Mouse (Mus musculus) heart, postnatal 0 days (tissue): ENCODE measurements around the gene Fam120a. TPM values are rescaled to one million over a fixed set of nuclear protein-coding genes. Genes with fewer than 3 reads are reported as not detected.

ENCODE experiments used
- ATAC-seq: fragments of 200-750 bp; cut with Nextera tagmentation; 2 replicates; pipeline ENCODE4 v1.8.0; 2017; ENCODE audit warnings: low read depth, moderate number of reproducible peaks, moderate library complexity; ENCODE audit not compliant: insufficient read depth
- DNase-seq: peaks from one replicate; pipeline ENCODE4 v3.0.0-alpha.2; 2016; ENCODE audit warnings: low spot score
- H3K27ac ChIP-seq: fragments of 300-500 bp; sonication (generic); 2 replicates; pipeline ENCODE4 v1.5.1; 2014; ENCODE audit warnings: low read depth, mild to moderate bottlenecking
- H3K27me3 ChIP-seq: fragments of 300-500 bp; sonication (generic); 2 replicates; pipeline ENCODE4 v1.6.1; 2014; ENCODE audit warnings: low read length, mixed read lengths; ENCODE audit not compliant: control insufficient read depth, insufficient read depth
- H3K36me3 ChIP-seq: fragments of 300-500 bp; sonication (generic); replicated peaks from 2 replicates; pipeline ENCODE4 v1.6.1; 2014; ENCODE audit warnings: low read length, mixed read lengths; ENCODE audit not compliant: control insufficient read depth, insufficient read depth
- H3K4me1 ChIP-seq: fragments of 300-500 bp; sonication (generic); 2 replicates; pipeline ENCODE4 v1.6.1; 2014; ENCODE audit warnings: antibody characterized with exemption; ENCODE audit not compliant: control insufficient read depth, insufficient read depth
- H3K4me2 ChIP-seq: fragments of 300-500 bp; sonication (generic); 2 replicates; pipeline ENCODE4 v1.6.1; 2014; ENCODE audit warnings: low read depth, mild to moderate bottlenecking, low read length, moderate library complexity
- H3K4me3 ChIP-seq: fragments of 300-500 bp; sonication (generic); 2 replicates; pipeline ENCODE4 v1.5.1; 2014; ENCODE audit warnings: low read depth, low read length
- H3K9ac ChIP-seq: fragments of 300-500 bp; sonication (generic); replicated peaks from 2 replicates; pipeline ENCODE4 v1.6.1; 2014; ENCODE audit warnings: low read depth, low read length, mixed read lengths
- H3K9me3 ChIP-seq: fragments of 300-500 bp; sonication (generic); replicated peaks from 2 replicates; pipeline ENCODE4 v1.6.1; 2016; ENCODE audit warnings: low read length; ENCODE audit not compliant: control insufficient read depth
- CTCF ChIP-seq: IDR thresholded peaks from 2 replicates; pipeline ENCODE4 v1.5.1; 2016; ENCODE audit warnings: antibody characterized with exemption, control low read depth, low read depth
- EP300 ChIP-seq: IDR thresholded peaks from 2 replicates; pipeline ENCODE4 v1.6.1; 2016; ENCODE audit warnings: antibody characterized with exemption, low read depth
- WGBS: fragments of 180-500 bp; shearing (Covaris S2); extraction: QIAGEN DNeasy Blood & Tissue Kit; methylation state at CpG from one replicate; pipeline ENCODE4 v1.1.7; 2014; 5-methylcytosine and 5-hydroxymethylcytosine counted together
- polyA plus RNA-seq: library from polyadenylated mRNA; unstranded; fragments of >200 nt; fragmentation: Nextera tagmentation; extraction: Ambion mirVana; gene quantifications from 2 replicates; pipeline ENCODE4 v1.2.1, GENCODE M21; 2015
- total RNA-seq: library from RNA; depleted of rRNA; stranded (reverse); fragments of >200 nt; gene quantifications from 2 replicates; pipeline ENCODE4 v1.2.3, GENCODE M21; 2014; ENCODE audit warnings: low replicate concordance

Fam120a gene
- total and polyA plus RNA-seq, 2 experiments from 2014 or later, result 13.4 to 112 TPM

DNA sequence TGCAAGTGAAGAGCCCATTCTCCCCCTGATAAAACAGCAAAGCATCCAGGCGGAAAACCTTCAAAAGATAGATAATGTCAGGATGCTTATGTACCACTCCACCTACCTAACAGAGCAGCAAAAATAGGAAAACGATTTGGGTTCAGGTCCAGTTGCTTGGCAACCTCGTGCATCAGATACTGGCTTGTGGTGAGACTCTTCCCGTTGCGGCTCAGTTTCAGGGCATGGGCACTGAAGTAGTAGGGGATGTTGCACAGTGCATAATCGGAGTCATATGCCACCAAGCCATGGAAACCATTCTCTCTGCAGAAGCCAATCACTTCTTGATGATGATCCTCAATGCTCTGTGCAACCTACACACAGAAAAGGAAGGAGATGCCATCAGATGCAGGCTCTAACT, 18.9 kb downstream of the Fam120a start:
- Histone ChIP-seq H3K27ac (no peak overlapping the region), H3K36me3 (peaks cover 35% of the 10 kb centered on the region), H3K4me2 (no peak overlapping the region), H3K9ac (no peak overlapping the region), H3K27me3 (no peaks in the 10 kb centered on the region), H3K9me3 (no peaks in the 10 kb centered on the region), H3K4me3 (no peak overlapping the region), H3K4me1 (no peaks in the 10 kb centered on the region; the same call in 1 of the 2 replicates)
- no peak for ATAC-seq
- TF ChIP-seq CTCF (no peak), EP300 (no peak)
- no peak for DNase-seq
- 92% methylated on average over 6 of the region's 6 CpGs for whole genome bisulfite sequencing

DNA sequence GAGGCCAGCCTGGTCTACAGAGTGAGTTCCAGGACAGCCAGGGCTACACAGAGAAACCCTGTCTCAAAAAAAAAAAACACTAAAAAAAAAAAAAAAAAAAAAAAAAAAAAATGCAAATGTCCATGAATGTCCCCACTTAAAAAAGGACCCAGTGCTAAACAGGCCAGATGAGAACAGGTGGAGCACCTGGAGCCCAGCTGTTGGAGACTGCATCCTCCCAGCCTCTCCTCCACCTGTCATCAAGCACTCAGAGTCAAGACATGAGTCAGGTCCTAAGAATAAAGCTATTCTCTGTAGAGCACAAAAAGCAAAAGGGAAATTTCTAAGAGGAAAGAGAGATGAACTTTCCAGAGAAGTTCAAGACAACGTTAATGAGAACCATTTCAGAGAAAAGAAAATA, 23.2 kb downstream of the Fam120a start:
- Histone ChIP-seq H3K27ac (no peak overlapping the region), H3K36me3 (peaks cover 62% of the 10 kb centered on the region)
- TF ChIP-seq EP300, result no peak
- TF ChIP-seq CTCF, result no peak

DNA sequence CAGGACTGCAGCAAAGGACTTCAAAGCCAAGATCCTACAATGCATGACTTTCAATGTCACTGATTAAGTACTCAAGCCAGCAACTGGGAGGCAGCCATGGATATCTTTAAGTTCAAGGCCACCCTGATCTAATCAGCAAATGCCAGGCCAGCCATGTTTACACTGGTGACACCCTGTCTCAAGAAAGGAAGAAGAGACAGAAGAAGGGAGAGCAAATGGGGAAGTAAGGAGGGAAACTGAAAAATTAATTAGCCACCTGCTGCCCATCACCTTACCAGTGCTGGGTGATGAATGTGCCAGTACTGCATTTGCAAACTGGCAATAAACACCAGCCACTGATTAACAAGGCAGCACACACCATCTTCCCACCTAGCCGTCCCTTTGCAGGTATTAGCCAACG, 25.3 kb downstream of the Fam120a start:
- no peak for ATAC-seq
- no peaks in the 10 kb centered on the region for H3K9me3 ChIP-seq
- TF ChIP-seq CTCF (no peak), EP300 (no peak)
- no peak for DNase-seq
- H3K36me3 ChIP-seq, result peaks cover 64% of the 10 kb centered on the region
- 73% methylated on average over 2 of the region's 2 CpGs for WGBS
- no peak overlapping the region for H3K4me2 ChIP-seq
- no peak overlapping the region for H3K4me3 ChIP-seq
- no peak overlapping the region for H3K9ac ChIP-seq
- no peaks in the 10 kb centered on the region for H3K27me3 ChIP-seq
- H3K27ac ChIP-seq, result no peak overlapping the region
- H3K4me1 ChIP-seq, result peaks cover 7% of the 10 kb centered on the region

More for the DNA sequence above, 23.2 kb downstream of the Fam120a start:
- H3K4me3 ChIP-seq, result no peak overlapping the region
- no peaks in the 10 kb centered on the region for H3K9me3 ChIP-seq
- no peak overlapping the region for H3K9ac ChIP-seq
- ATAC-seq (no peak), DNase-seq (no peak)
- H3K4me1 ChIP-seq, result peaks cover 7% of the 10 kb centered on the region
- no peak overlapping the region for H3K4me2 ChIP-seq
- H3K27me3 ChIP-seq, result no peaks in the 10 kb centered on the region
- WGBS, result 35% methylated on average over 1 of the region's 1 CpGs

DNA sequence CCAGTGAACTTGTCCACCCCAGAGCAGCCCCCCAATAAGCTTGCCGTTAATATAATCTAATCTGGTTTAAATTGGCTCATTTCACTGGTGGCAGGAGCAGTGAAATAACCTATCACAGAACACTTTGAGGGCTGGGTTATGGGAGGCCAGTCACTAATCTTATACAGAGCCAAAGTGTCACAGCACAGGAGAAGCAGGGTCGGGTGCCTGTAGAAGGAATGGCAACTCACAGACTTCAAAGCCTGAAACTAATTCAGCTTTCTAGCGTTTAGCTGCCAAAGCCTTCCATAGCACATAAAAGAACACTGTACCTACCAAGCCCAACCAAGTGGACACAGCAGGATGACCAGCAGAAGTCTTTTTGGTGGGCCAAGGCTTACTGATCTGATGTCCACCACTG, 26.0 kb downstream of the Fam120a start:
- Histone ChIP-seq H3K27me3 (no peaks in the 10 kb centered on the region), H3K4me3 (no peak overlapping the region), H3K9ac (no peak overlapping the region), H3K9me3 (no peaks in the 10 kb centered on the region), H3K4me1 (peaks cover 7% of the 10 kb centered on the region), H3K27ac (no peak overlapping the region), H3K36me3 (peaks cover 60% of the 10 kb centered on the region), H3K4me2 (no peak overlapping the region)
- no peak for DNase-seq
- WGBS, result 30% methylated on average over 3 of the region's 3 CpGs
- TF ChIP-seq EP300 (no peak), CTCF (no peak)
- ATAC-seq, result peak; percentile 27

DNA sequence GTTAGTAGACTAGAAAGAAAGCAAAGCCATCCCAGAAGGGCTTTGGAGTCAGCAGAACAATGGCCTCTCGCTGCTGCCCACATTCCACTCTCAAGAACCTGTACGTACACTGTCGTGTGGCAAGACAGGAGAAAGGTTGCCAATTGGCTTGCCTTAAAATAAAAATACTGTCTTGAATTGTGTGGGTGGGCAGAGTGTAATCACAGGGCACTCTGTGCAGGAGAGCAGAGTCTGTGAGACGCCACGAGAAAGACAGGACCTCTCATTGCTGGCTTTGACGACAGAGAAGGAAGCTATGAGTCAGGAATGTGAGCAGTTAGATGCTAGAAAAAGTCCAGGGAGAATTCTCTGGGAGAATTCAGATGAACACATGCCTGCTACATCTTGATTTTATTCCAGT, 33.2 kb downstream of the Fam120a start:
- H3K27me3 ChIP-seq, result no peaks in the 10 kb centered on the region
- no peak for TF ChIP-seq CTCF
- TF ChIP-seq EP300, result no peak
- H3K4me3 ChIP-seq, result no peak overlapping the region
- H3K4me2 ChIP-seq, result no peak overlapping the region
- H3K36me3 ChIP-seq, result peaks cover 62% of the 10 kb centered on the region
- H3K27ac ChIP-seq, result no peak overlapping the region
- no peak for ATAC-seq
- no peak overlapping the region for H3K9ac ChIP-seq
- H3K9me3 ChIP-seq, result no peaks in the 10 kb centered on the region
- 21% methylated on average over 6 of the region's 6 CpGs for WGBS
- H3K4me1 ChIP-seq, result no peaks in the 10 kb centered on the region
- no peak for DNase-seq

DNA sequence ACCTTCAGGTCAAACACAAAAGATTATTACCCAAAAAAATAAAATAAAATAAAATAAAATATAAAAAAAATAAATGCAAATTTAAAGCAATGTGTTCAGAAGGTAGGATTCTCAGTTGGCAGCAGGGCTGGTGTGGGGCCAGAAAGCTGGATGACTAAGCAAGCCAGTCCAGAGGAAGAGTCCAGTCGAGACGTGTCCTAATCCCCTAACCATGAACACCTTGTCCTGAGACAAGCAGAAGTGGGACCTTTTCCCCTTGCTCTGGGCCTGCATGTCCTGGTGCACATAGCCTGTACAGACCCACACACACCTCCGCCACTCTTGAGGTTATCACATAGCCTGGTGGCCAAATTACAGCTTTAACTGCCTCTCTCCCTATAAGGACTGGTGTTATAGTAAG, 35.1 kb downstream of the Fam120a start:
- WGBS, result 75% methylated on average over 3 of the region's 3 CpGs

More for the DNA sequence above, 35.1 kb downstream of the Fam120a start:
- DNase-seq (no peak), ATAC-seq (no peak)
- H3K4me2 ChIP-seq, result no peak overlapping the region
- H3K4me1 ChIP-seq, result no peaks in the 10 kb centered on the region
- no peak overlapping the region for H3K4me3 ChIP-seq
- TF ChIP-seq EP300, result no peak
- no peak for TF ChIP-seq CTCF
- no peaks in the 10 kb centered on the region for H3K27me3 ChIP-seq
- H3K27ac ChIP-seq, result no peak overlapping the region
- peaks cover 50% of the 10 kb centered on the region for H3K36me3 ChIP-seq
- H3K9me3 ChIP-seq, result no peaks in the 10 kb centered on the region
- H3K9ac ChIP-seq, result no peak overlapping the region
